Mouse (Mus musculus): ENCODE measurements at regions not wholly inside any gene's neighbourhood (a gene's known extent, or its start where the extent isn't known, plus 50 kb on each side); places are given as distances from the start of the nearest gene placed in this dataset.

GRCm38 (mm10) chr5:12222622-12223021 lies 160.6 kb upstream of the Sema3d start:
- no peak for DNase-seq (ENCODE audit: low read depth, low spot score)

- DNase-seq (ENCODE audit: low read depth, low spot score), result no peak
Observed at GRCm38 (mm10) chr5:12233377-12234096, 149.6 kb upstream of the Sema3d start.

GRCm38 (mm10) chr5:12243179-12243805 lies 139.9 kb upstream of the Sema3d start:
- DNase-seq (ENCODE audit: low read depth, low spot score), result no peak

- no peak for DNase-seq (ENCODE audit: low read depth, low spot score)
Observed at GRCm38 (mm10) chr5:12293685-12294084, 89.5 kb upstream of the Sema3d start.

- no peak for DNase-seq (ENCODE audit: low read depth, low spot score)
Observed at GRCm38 (mm10) chr5:12297331-12297730, 85.9 kb upstream of the Sema3d start.

- no peak for DNase-seq (ENCODE audit: low read depth, low spot score)
Observed at GRCm38 (mm10) chr5:12301833-12302808, 81.1 kb upstream of the Sema3d start.

GRCm38 (mm10) chr5:12309408-12309807 lies 73.8 kb upstream of the Sema3d start:
- no peak for DNase-seq (ENCODE audit: low read depth, low spot score)

- no peak for DNase-seq (ENCODE audit: low read depth, low spot score)
Observed at GRCm38 (mm10) chr5:12332648-12333305, 50.4 kb upstream of the Sema3d start.
